Comparison of ENCODE assay signal across 35 mouse cellular contexts in genomic region chr3:89965557-89965956, GRCm38 (mm10).
"Had no signal": no experiment of that assay in that cellular context is flagged by ENCODE, and none has a peak within 500 bp of the region (broad histone marks: within the 10 kb centered on the region; RNA-seq: fewer than 3 reads in every experiment).

No protein-coding gene starts in this region.

- H3K27me3 ChIP-seq: heart, embryonic 12.5 days; heart, embryonic 13.5 days; heart, embryonic 15.5 days; hindbrain, embryonic 12.5 days; hindbrain, embryonic 13.5 days; hindbrain, embryonic 15.5 days; intestine, embryonic 15.5 days; kidney, embryonic 15.5 days had no signal

- H3K4me2 ChIP-seq: heart, embryonic 15.5 days; intestine, embryonic 15.5 days had no signal

- H3K27ac ChIP-seq: heart, embryonic 10.5 days; heart, embryonic 13.5 days; heart, embryonic 15.5 days; hindbrain, embryonic 10.5 days; hindbrain, embryonic 12.5 days; hindbrain, embryonic 13.5 days; hindbrain, embryonic 14.5 days; hindbrain, embryonic 15.5 days; hindbrain, postnatal 0 days; intestine, embryonic 15.5 days; kidney, embryonic 15.5 days; kidney, postnatal 0 days; layer of hippocampus, adult 2 months; left cerebral cortex, adult 2 months had no signal

- ATAC-seq: hindbrain, embryonic 16.5 days; hindbrain, postnatal 0 days; inflammation-experienced regulatory T-cells, adult 6 months; intestine, embryonic 15.5 days; intestine, embryonic 16.5 days; intestine, postnatal 0 days had no signal

- H3K36me3 ChIP-seq: heart, embryonic 10.5 days; heart, embryonic 12.5 days; heart, embryonic 15.5 days; hindbrain, embryonic 12.5 days; hindbrain, embryonic 13.5 days; hindbrain, embryonic 15.5 days; intestine, embryonic 15.5 days; kidney, embryonic 15.5 days had no signal

- H3K9me3 ChIP-seq: heart, embryonic 10.5 days; heart, embryonic 12.5 days; heart, embryonic 13.5 days; heart, embryonic 15.5 days; hindbrain, embryonic 10.5 days; hindbrain, embryonic 12.5 days; hindbrain, embryonic 13.5 days; hindbrain, embryonic 15.5 days; intestine, embryonic 15.5 days; kidney, embryonic 15.5 days had no signal

- H3K4me3 ChIP-seq: heart, embryonic 12.5 days; heart, embryonic 13.5 days; intestine, embryonic 15.5 days; kidney, embryonic 15.5 days; layer of hippocampus, adult 2 months; left cerebral cortex, adult 2 months had no signal

- DNase-seq: heart, postnatal 10 days; heart, postnatal 14 days; heart, postnatal 36 days; heart, postnatal 4 days; kidney, adult 11 months; kidney, adult 18-20 months; kidney, adult 2 months; kidney, adult 8-10 months; kidney, adult 9 months; kidney, postnatal 10 days; kidney, postnatal 14 days; kidney, postnatal 25 days; kidney, postnatal 36 days; kidney, postnatal 4 days; layer of hippocampus, adult 9-11 months; layer of hippocampus, postnatal 36 days had no signal

- H3K9ac ChIP-seq: heart, embryonic 12.5 days; heart, embryonic 13.5 days; heart, embryonic 15.5 days; hindbrain, embryonic 12.5 days; hindbrain, embryonic 13.5 days; hindbrain, embryonic 14.5 days; hindbrain, embryonic 15.5 days; intestine, embryonic 15.5 days; kidney, embryonic 15.5 days had no signal
